Mouse (Mus musculus) gastrocnemius, postnatal 10 days (tissue): ENCODE measurements around the gene Slc30a10. TPM values are rescaled to one million over a fixed set of nuclear protein-coding genes. Genes with fewer than 3 reads are reported as not detected.

Experiments
- total RNA-seq, 2 experiments: library from RNA; stranded (reverse); gene quantifications; 2 replicates each; pipeline ENCODE4 v1.2.3; 2021

The Slc30a10 gene
- total RNA-seq, 2 experiments from 2014 or later, result 0.05 to 0.07 TPM

Other genes starting within 250 kb of the Slc30a10 start
- gene Iars2, start 125.5 kb upstream of the Slc30a10 start, total RNA-seq, result 10 to 100 TPM; 50.2 to 56.3 TPM
- gene Bpnt1, start 122.7 kb upstream of the Slc30a10 start, total RNA-seq, result 10 to 100 TPM; 21.8 to 22.6 TPM
- 100 to 1,000 TPM; 113 to 115 TPM for gene Eprs, start 91.8 kb upstream of the Slc30a10 start, total RNA-seq